Mouse (Mus musculus) bone marrow, adult 2 months (tissue): ENCODE data around the gene Tpm4.

Experiments used
- CTCF ChIP-seq: fragments of 200-500 bp; IDR thresholded peaks from 2 replicates; pipeline ENCODE4 v1.5.1; 2011; ENCODE audit warnings: low read length, control low read depth; ENCODE audit not compliant: control insufficient read depth, insufficient read depth
- POLR2A ChIP-seq: fragments of 200-500 bp; IDR thresholded peaks from 2 replicates; pipeline ENCODE4 v1.6.1; 2011; ENCODE audit warnings: low read depth, mild to moderate bottlenecking, control low read depth, low read length, borderline replicate concordance; ENCODE audit not compliant: control insufficient read depth

DNA sequence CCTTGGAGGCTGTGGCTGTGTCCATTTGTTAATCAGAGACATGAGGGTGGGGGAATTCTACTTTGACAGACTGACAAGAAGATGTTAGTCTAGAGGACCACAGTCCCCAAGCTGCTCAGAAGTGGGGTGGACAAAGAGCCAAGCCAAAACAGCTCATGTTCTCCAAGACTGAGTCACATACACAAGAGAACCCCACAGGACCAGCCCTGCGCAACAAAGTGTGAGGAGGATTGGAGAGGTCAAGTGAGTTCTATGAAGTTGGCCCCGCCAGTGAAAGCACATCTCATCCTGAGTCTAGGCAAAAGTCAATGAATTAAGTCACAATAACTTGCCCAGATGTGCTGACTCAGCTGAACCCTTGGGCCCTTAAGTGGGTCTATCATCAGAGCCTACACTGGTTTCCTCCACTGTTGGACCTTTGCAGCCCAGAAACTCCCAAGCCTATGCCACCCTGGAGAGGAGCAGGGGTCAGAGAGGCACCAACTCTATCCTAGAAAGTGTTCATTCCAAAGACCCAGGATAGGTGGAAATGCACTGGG, 53.1 kb downstream of the Tpm4 start:
- TF ChIP-seq CTCF (no peak), POLR2A (no peak)
